Comparison of ENCODE assay signal across 8 mouse cellular contexts in the genomic region with DNA sequence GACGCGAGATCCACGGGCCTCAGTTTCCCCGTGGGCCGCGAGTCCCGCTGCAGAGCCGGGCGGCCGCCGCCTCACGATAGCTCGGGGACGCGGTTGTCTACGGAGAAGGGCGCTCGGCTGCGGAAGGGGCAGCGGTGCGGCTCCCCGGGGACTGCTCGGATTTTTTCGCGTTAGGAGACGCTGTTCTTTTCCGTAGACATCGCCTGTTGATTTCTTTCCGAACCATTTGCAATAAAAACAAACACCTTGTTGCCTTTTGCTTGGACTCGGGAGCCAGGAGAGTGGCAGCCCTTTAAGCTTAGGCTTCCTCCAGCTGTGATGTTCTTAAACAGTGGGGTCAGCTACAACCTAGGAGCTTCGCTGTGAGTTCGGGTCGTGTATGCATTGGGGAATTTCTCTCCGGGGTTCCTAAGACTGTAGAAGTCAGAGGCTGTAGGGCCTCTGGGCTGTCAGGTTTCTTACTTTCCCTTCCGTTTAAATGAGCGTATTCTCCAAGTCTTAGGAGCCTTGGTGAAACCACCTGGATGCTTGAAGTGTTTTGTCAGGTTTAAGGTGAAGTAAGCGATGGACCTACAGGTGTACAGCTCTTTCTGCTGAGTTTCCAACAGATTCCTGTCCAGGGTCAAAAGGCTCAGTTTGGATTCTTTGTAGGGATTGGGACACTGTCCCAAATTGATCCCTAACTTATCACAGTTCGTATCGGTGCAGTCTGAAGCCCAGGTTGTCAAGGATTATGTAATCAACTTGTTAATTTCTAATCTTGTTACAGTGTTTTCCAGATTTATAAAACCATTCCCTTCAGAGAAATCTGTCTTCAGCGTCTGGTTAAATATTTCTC. TPM values are rescaled to one million over a fixed set of nuclear protein-coding genes. Genes with fewer than 3 reads are reported as not detected.
A peak's percentile ranks its signal among the peaks of the same experiment; 100 is the strongest.
DNase-seq lines count a peak whose midpoint lies in the region; ATAC-seq lines count a peak whose summit lies in the region.

No protein-coding gene starts in this region.

- H3K9me3 ChIP-seq in forebrain, embryonic 10.5 days, result no peaks in the 10 kb centered on the region
- H3K9me3 ChIP-seq in hindbrain, embryonic 16.5 days (ENCODE audit: control insufficient read depth, low read length), result no peaks in the 10 kb centered on the region
- H3K9me3 ChIP-seq in liver, embryonic 11.5 days (ENCODE audit: control insufficient read depth, low read length), result no peaks in the 10 kb centered on the region
- no peaks in the 10 kb centered on the region for H3K9me3 ChIP-seq in neural tube, embryonic 15.5 days (replicated peaks)

- peak overlapping the region; percentile 92 for H3K4me2 ChIP-seq in hindbrain, embryonic 16.5 days (ENCODE audit: low read length)
- peak overlapping the region; percentile 69 for H3K4me2 ChIP-seq in liver, embryonic 11.5 days
- H3K4me2 ChIP-seq in neural tube, embryonic 15.5 days, result peak overlapping the region; percentile 69

- DNase-seq in left cerebral cortex, adult 18-20 months (ENCODE audit: low spot score in 2 of 2), result peak; percentile 27 to 36
- no peak for DNase-seq in left cerebral cortex, adult 9 months (ENCODE audit: low spot score in 2 of 2)
- peak; percentile 48 for DNase-seq in adrenal gland, postnatal 25 days
- peak; percentile 30 for DNase-seq in forebrain, embryonic 10.5 days (ENCODE audit: extremely low spot score, low spot score)
- peak; percentile 44 for DNase-seq in liver, embryonic 11.5 days (ENCODE audit: low spot score)

- H3K4me1 ChIP-seq in forebrain, embryonic 10.5 days, result peaks cover 20% of the 10 kb centered on the region
- peaks cover 8% of the 10 kb centered on the region for H3K4me1 ChIP-seq in hindbrain, embryonic 16.5 days (ENCODE audit: control insufficient read depth, insufficient read depth, low read depth, low read length)
- H3K4me1 ChIP-seq in liver, embryonic 11.5 days (replicated peaks; ENCODE audit: control insufficient read depth, insufficient read depth, low read length), result peaks cover 9% of the 10 kb centered on the region
- H3K4me1 ChIP-seq in neural tube, embryonic 15.5 days, result peaks cover 21% of the 10 kb centered on the region

- H3K27me3 ChIP-seq in forebrain, embryonic 10.5 days (ENCODE audit: poor library complexity, severe bottlenecking), result no peaks in the 10 kb centered on the region
- no peaks in the 10 kb centered on the region for H3K27me3 ChIP-seq in hindbrain, embryonic 16.5 days (replicated peaks; ENCODE audit: control insufficient read depth, insufficient read depth, low read length)
- no peaks in the 10 kb centered on the region for H3K27me3 ChIP-seq in liver, embryonic 11.5 days (replicated peaks; ENCODE audit: control insufficient read depth, insufficient read depth, low read length)
- no peaks in the 10 kb centered on the region for H3K27me3 ChIP-seq in neural tube, embryonic 15.5 days (replicated peaks)

- peak overlapping the region; percentile 87 for H3K4me3 ChIP-seq in forebrain, embryonic 10.5 days
- peak overlapping the region; percentile 89 for H3K4me3 ChIP-seq in hindbrain, embryonic 16.5 days (ENCODE audit: low read length)
- peak overlapping the region; percentile 81 for H3K4me3 ChIP-seq in liver, embryonic 11.5 days (ENCODE audit: low read depth, low read length)
- peak overlapping the region; percentile 72 for H3K4me3 ChIP-seq in neural tube, embryonic 15.5 days (replicated peaks)

- peak overlapping the region; percentile 93 for H3K27ac ChIP-seq in forebrain, embryonic 10.5 days
- peak overlapping the region; percentile 77 for H3K27ac ChIP-seq in hindbrain, embryonic 16.5 days (ENCODE audit: low read depth, low read length)
- H3K27ac ChIP-seq in liver, embryonic 11.5 days (ENCODE audit: low read depth, low read length), result peak overlapping the region; percentile 82
- H3K27ac ChIP-seq in neural tube, embryonic 15.5 days (replicated peaks), result peak overlapping the region; percentile 90

- peak overlapping the region; percentile 91 for H3K9ac ChIP-seq in hindbrain, embryonic 16.5 days (ENCODE audit: low read depth, low read length)
- H3K9ac ChIP-seq in liver, embryonic 11.5 days (ENCODE audit: low read depth, low read length), result peak overlapping the region; percentile 88
- peak overlapping the region; percentile 70 for H3K9ac ChIP-seq in neural tube, embryonic 15.5 days (replicated peaks)

- peaks cover 6% of the 10 kb centered on the region; the same call in 1 of the 2 replicates for H3K36me3 ChIP-seq in forebrain, embryonic 10.5 days (replicated peaks)
- H3K36me3 ChIP-seq in hindbrain, embryonic 16.5 days (ENCODE audit: control insufficient read depth, insufficient read depth, low read length), result no peaks in the 10 kb centered on the region
- H3K36me3 ChIP-seq in liver, embryonic 11.5 days (ENCODE audit: control insufficient read depth, insufficient read depth, low read length), result no peaks in the 10 kb centered on the region
- no peaks in the 10 kb centered on the region for H3K36me3 ChIP-seq in neural tube, embryonic 15.5 days

- 5% methylated on average over 40 of the region's 40 CpGs for WGBS in forebrain, embryonic 10.5 days
- WGBS in hindbrain, embryonic 16.5 days, result 4% methylated on average over 40 of the region's 40 CpGs
- 5% methylated on average over 40 of the region's 40 CpGs for WGBS in liver, embryonic 11.5 days
- WGBS in neural tube, embryonic 15.5 days, result 5% methylated on average over 40 of the region's 40 CpGs

- ATAC-seq in hindbrain, embryonic 16.5 days, result peak; percentile 62
- peak; percentile 41; the same call in 1 of the 2 replicates for ATAC-seq in liver, embryonic 11.5 days (replicated peaks; ENCODE audit: low FRiP score)
- ATAC-seq in neural tube, embryonic 15.5 days (ENCODE audit: low FRiP score), result peak; percentile 51; the same call in 1 of the 2 replicates
- no peak for ATAC-seq in megakaryocyte progenitor cell, adult 5-6 weeks (replicated peaks; ENCODE audit: poor library complexity)

RNA-seq across cellular contexts. Expression of a gene that starts 0.8 kb away (rescaled TPM):
- 100 to 1,000 TPM; 120 to 122 TPM for total RNA-seq in left cerebral cortex, adult 18-20 months (2021)
- 177 and 190 TPM in 2 replicates for total RNA-seq in adrenal gland, postnatal 25 days (2021)
- polyA plus RNA-seq in forebrain, embryonic 10.5 days (2016; fragmentation: Nextera tagmentation; extraction: Ambion mirVana), result 31.8 and 35.4 TPM in 2 replicates
- polyA plus RNA-seq in hindbrain, embryonic 16.5 days (2015; fragmentation: Nextera tagmentation; extraction: Ambion mirVana), result 75.8 and 89.4 TPM in 2 replicates
- 27.0 and 34.1 TPM in 2 replicates for polyA plus RNA-seq in liver, embryonic 11.5 days (2014; fragmentation: Nextera tagmentation; extraction: Ambion mirVana)
- polyA plus RNA-seq in neural tube, embryonic 15.5 days (2015; fragmentation: Nextera tagmentation; extraction: Ambion mirVana), result 74.3 and 76.6 TPM in 2 replicates
- total RNA-seq in megakaryocyte progenitor cell, adult 5-6 weeks (2015), result 16.5 and 19.7 TPM in 2 replicates
- 19.7 and 22.9 TPM in 2 replicates for total RNA-seq in megakaryocyte progenitor cell, adult 5-6 weeks (2017)

Comparison
In these comparisons a context has a peak if more than half of its experiments do, and no peak if none do; other contexts are left out.
1. DNase-seq: peak in left cerebral cortex, adult 18-20 months (2 of 2), adrenal gland, postnatal 25 days (single experiment), forebrain, embryonic 10.5 days (single experiment) and liver, embryonic 11.5 days (single experiment); none in left cerebral cortex, adult 9 months (0 of 2).
2. Peak in every context shown above with its lines, with median percentiles within 50 percentile points of each other: H3K27ac ChIP-seq, H3K4me3 ChIP-seq, H3K4me2 ChIP-seq and H3K9ac ChIP-seq.